Mouse (Mus musculus) frontal cortex, postnatal 36 days (tissue): ENCODE data around the gene Ptprj.
"Not testable (repeated sequence)": the region's sequence is repeated elsewhere in the genome, so short reads cannot be mapped to it uniquely, and the experiment has no call there.

Experiments
- DNase-seq, 2 experiments: peaks; one replicate each; pipeline ENCODE4 v3.0.0; 2022; ENCODE audit warnings: low spot score in 2 of 2

Gene Ptprj

GRCm38 (mm10) chr2:90414110-90414821 is 166.2 kb downstream of the Ptprj start:
- not testable (repeated sequence) for DNase-seq

- DNase-seq: peak in 1 of 2 experiments; percentile 31
These were observed 181.8 kb downstream of the Ptprj start, which contains the start of gene Olfr1274-ps for GRCm38 (mm10) chr2:90398633-90399107. Gene Olfr1274-ps (plus strand): TSS chr2:90398683.
